Mouse (Mus musculus): ENCODE measurements around the gene Pard3b. TPM values are rescaled to one million over a fixed set of nuclear protein-coding genes. Genes with fewer than 3 reads are reported as not detected.

The Pard3b gene
- polyA plus RNA-seq, 1 experiment from 2014 or later: 19.9 TPM

DNA sequence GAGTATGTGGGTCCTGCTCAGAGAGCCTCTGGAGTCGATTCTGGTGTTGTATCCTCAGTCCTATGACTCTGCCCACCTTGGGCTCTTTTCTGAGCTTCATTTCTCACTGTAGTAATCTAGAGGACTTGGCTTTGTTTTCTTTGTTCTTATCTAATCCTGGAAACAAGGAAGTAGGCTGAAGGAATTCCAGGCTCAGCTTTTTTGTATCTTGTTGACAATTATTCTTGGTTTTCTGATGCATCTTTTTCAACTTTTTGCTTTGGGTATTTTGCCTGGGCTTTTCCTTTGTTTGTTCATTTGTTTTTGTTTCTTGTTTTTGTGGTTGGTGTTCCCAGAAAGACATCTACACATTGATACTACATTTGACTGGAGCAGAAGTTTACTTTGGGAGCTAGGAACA lies 236.3 kb downstream of the Pard3b start:
- no peak overlapping the region for H3K4me3 ChIP-seq
- H3K4me2 ChIP-seq: no peak overlapping the region
- WGBS: 59% methylated on average over 1 of the region's 1 CpGs

GRCm38 (mm10) chr1:61879706-61880470 lies 241.3 kb downstream of the Pard3b start:
- H3K4me1 ChIP-seq: 0 out of 2 replicates have a peak, but pooled peaks cover 2% of the 10 kb centered on the region
- no peaks in the 10 kb centered on the region for H3K27me3 ChIP-seq
- no peak for ATAC-seq (ENCODE audit: insufficient number of reproducible peaks, insufficient read depth, low FRiP score, low TSS enrichment, low read depth)
- H3K9ac ChIP-seq: no peak overlapping the region
- no peaks in the 10 kb centered on the region for H3K9me3 ChIP-seq
- no peak overlapping the region for H3K4me3 ChIP-seq
- H3K4me2 ChIP-seq: no peak overlapping the region
- 54% methylated on average over 6 of the region's 6 CpGs for WGBS
- H3K36me3 ChIP-seq: no peaks in the 10 kb centered on the region
- no peak overlapping the region for H3K27ac ChIP-seq

More for the DNA sequence above, 236.3 kb downstream of the Pard3b start:
- no peak for ATAC-seq (ENCODE audit: insufficient number of reproducible peaks, insufficient read depth, low FRiP score, low TSS enrichment, low read depth)
- no peaks in the 10 kb centered on the region for H3K27me3 ChIP-seq
- 0 out of 2 replicates have a peak, but pooled peaks cover under 1% of the 10 kb centered on the region for H3K4me1 ChIP-seq
- H3K36me3 ChIP-seq: no peaks in the 10 kb centered on the region
- H3K9me3 ChIP-seq: no peaks in the 10 kb centered on the region
- no peak overlapping the region for H3K9ac ChIP-seq
- H3K27ac ChIP-seq: no peak overlapping the region

DNA sequence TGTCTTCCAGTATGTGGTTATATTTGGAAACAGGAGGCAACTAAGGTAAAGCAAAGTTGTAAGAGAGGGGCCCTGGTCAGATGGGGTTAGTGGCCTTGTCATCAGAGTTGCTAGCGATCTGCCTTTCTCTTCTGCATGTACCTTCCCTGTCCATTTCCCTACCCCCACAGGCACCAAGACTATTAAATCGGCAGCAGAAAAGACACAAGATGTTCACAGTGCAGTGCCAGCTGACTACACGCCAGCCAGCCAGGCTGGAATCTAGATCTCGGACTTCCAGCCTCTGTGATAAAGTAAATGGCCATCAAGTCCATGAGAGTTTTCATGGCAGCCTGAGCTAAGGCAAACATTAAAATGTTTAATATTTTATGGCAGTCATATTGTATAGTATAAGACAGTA lies 257.4 kb downstream of the Pard3b start:
- ATAC-seq (ENCODE audit: insufficient number of reproducible peaks, insufficient read depth, low FRiP score, low TSS enrichment, low read depth): no peak
- H3K9ac ChIP-seq: no peak overlapping the region
- H3K4me3 ChIP-seq: no peak overlapping the region
- H3K9me3 ChIP-seq: no peaks in the 10 kb centered on the region
- no peaks in the 10 kb centered on the region for H3K36me3 ChIP-seq
- H3K4me1 ChIP-seq: no peaks in the 10 kb centered on the region
- H3K27me3 ChIP-seq: no peaks in the 10 kb centered on the region
- no peak overlapping the region for H3K4me2 ChIP-seq
- WGBS: 89% methylated on average over 4 of the region's 4 CpGs
- H3K27ac ChIP-seq: no peak overlapping the region

DNA sequence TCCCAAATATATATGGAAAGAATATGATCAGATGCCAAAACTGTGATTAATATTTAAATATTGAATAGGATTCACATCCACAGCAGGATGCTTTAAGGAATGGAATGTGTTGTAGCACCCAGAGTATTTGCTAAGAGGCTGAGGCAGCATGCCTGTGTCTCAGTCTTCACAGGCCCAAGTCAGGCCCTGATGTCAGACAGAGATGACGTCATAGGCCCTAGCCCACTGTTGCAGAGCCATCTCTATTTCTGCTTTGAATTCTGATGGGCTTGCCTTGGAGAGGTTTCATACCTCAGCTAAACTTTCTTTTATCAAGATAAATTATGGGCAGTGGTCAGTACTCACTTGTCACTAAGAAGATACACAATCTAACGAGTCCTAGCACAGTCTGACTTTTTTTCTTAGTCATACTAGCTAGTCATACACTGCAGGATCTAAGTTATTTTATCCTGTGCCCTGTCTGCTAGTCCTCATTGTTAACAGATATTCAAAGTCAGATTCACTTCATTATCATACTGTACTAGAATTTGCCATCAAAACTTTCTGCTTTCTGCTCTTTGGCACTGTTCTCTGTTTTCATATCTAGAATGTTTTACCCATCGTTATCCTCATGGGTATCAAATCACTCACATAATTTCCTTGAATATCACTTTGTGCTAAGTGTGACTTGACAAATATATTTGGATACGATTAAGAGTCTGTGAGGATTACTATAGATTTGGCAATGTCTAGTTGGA lies 264.8 kb downstream of the Pard3b start:
- H3K4me3 ChIP-seq: no peak overlapping the region
- H3K27ac ChIP-seq: no peak overlapping the region
- WGBS: 69% methylated on average over 4 of the region's 4 CpGs
- H3K27me3 ChIP-seq: no peaks in the 10 kb centered on the region
- H3K9me3 ChIP-seq: no peaks in the 10 kb centered on the region
- H3K36me3 ChIP-seq: no peaks in the 10 kb centered on the region
- ATAC-seq (ENCODE audit: insufficient number of reproducible peaks, insufficient read depth, low FRiP score, low TSS enrichment, low read depth): no peak
- no peaks in the 10 kb centered on the region for H3K4me1 ChIP-seq
- no peak overlapping the region for H3K4me2 ChIP-seq
- H3K9ac ChIP-seq: no peak overlapping the region

DNA sequence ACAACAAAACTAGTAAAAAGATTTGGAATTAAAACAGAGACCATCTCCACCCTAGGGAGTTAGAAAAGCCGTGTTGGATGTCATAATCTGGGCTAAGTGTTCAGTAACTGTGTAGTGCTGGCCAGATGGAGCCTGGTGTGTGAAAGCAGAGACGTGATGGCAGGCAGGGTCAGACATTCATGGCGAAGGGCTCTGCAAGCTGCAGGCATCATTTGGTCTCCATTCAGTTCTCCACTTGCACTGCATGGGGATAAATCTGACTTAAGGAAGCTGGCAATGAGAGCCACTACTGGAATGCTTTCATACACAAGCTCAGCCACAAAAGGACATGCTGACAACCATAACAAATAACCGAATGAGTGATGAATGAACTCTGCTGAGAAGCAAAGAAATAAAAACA lies 265.4 kb downstream of the Pard3b start:
- H3K9ac ChIP-seq: no peak overlapping the region
- H3K36me3 ChIP-seq: no peaks in the 10 kb centered on the region
- 51% methylated on average over 4 of the region's 4 CpGs for WGBS
- H3K27ac ChIP-seq: no peak overlapping the region
- no peaks in the 10 kb centered on the region for H3K27me3 ChIP-seq
- no peak overlapping the region for H3K4me2 ChIP-seq
- H3K9me3 ChIP-seq: no peaks in the 10 kb centered on the region
- no peak for ATAC-seq (ENCODE audit: insufficient number of reproducible peaks, insufficient read depth, low FRiP score, low TSS enrichment, low read depth)
- H3K4me1 ChIP-seq: no peaks in the 10 kb centered on the region
- H3K4me3 ChIP-seq: no peak overlapping the region

- H3K4me2 ChIP-seq: no peak overlapping the region
- 49% methylated on average over 2 of the region's 2 CpGs for WGBS
- H3K9me3 ChIP-seq: no peaks in the 10 kb centered on the region
Observed at GRCm38 (mm10) chr1:61912931-61913330, 274.3 kb downstream of the Pard3b start.

GRCm38 (mm10) chr1:61924958-61925357 lies 286.3 kb downstream of the Pard3b start:
- Histone ChIP-seq H3K4me2 (no peak overlapping the region), H3K27me3 (no peaks in the 10 kb centered on the region), H3K4me1 (peaks cover 15% of the 10 kb centered on the region), H3K4me3 (no peak overlapping the region), H3K9me3 (no peaks in the 10 kb centered on the region), H3K27ac (no peak overlapping the region), H3K9ac (no peak overlapping the region), H3K36me3 (no peaks in the 10 kb centered on the region)
- WGBS: 5% methylated on average over 2 of the region's 2 CpGs
- no peak for ATAC-seq (ENCODE audit: insufficient number of reproducible peaks, insufficient read depth, low FRiP score, low TSS enrichment, low read depth)

More at GRCm38 (mm10) chr1:61912931-61913330, 274.3 kb downstream of the Pard3b start:
- Histone ChIP-seq H3K27me3 (no peaks in the 10 kb centered on the region), H3K27ac (no peak overlapping the region), H3K36me3 (no peaks in the 10 kb centered on the region), H3K4me1 (peaks cover 4% of the 10 kb centered on the region; the same call in 1 of the 2 replicates), H3K4me3 (no peak overlapping the region), H3K9ac (no peak overlapping the region)
- ATAC-seq (ENCODE audit: insufficient number of reproducible peaks, insufficient read depth, low FRiP score, low TSS enrichment, low read depth): no peak

- H3K4me3 ChIP-seq: no peak overlapping the region
- H3K27ac ChIP-seq: no peak overlapping the region
- H3K27me3 ChIP-seq: no peaks in the 10 kb centered on the region
- H3K9me3 ChIP-seq: no peaks in the 10 kb centered on the region
- peaks cover 15% of the 10 kb centered on the region for H3K4me1 ChIP-seq
- no peaks in the 10 kb centered on the region for H3K36me3 ChIP-seq
- 76% methylated on average over 5 of the region's 5 CpGs for WGBS
- H3K9ac ChIP-seq: no peak overlapping the region
- no peak overlapping the region for H3K4me2 ChIP-seq
- no peak for ATAC-seq (ENCODE audit: insufficient number of reproducible peaks, insufficient read depth, low FRiP score, low TSS enrichment, low read depth)
Observed at GRCm38 (mm10) chr1:61925541-61925940, 286.9 kb downstream of the Pard3b start.

DNA sequence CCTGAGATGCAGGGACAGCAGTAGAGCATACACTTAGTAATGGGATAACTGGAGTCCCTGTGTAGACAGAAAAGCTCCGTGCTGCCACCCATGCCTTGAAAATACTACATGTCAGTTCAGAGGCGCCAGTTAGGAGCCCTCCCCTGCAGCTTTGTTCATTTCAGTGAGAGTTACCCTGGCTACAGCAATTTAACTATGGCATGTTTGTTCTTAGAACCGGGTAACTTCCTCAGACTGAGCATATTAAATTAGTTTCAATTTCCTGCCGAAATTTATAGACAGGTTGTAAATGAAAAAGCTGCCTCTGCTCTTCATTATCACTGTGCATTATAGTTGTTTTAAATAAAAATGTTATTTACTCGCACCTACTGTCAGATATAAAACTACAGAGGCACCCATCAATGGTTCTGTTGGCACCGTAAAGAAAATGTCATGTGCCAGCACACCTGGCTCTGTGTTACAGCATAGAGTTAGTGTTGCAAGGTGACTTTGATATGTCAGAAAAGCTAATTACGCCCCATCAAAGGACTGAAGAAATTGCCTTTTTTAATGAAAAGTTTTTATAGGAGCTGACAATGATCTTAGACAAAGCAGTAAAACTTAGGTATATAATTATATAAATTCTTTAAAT lies 289.6 kb downstream of the Pard3b start:
- Histone ChIP-seq H3K4me3 (no peak overlapping the region), H3K4me1 (peaks cover 15% of the 10 kb centered on the region), H3K27ac (no peak overlapping the region), H3K36me3 (no peaks in the 10 kb centered on the region), H3K9ac (no peak overlapping the region), H3K9me3 (no peaks in the 10 kb centered on the region), H3K4me2 (no peak overlapping the region), H3K27me3 (no peaks in the 10 kb centered on the region)
- ATAC-seq (ENCODE audit: insufficient number of reproducible peaks, insufficient read depth, low FRiP score, low TSS enrichment, low read depth): no peak
- 39% methylated on average over 7 of the region's 7 CpGs for WGBS

GRCm38 (mm10) chr1:61933574-61933973 lies 294.9 kb downstream of the Pard3b start:
- 73% methylated on average over 2 of the region's 2 CpGs for WGBS
- no peak for ATAC-seq (ENCODE audit: insufficient number of reproducible peaks, insufficient read depth, low FRiP score, low TSS enrichment, low read depth)
- Histone ChIP-seq H3K27me3 (no peaks in the 10 kb centered on the region), H3K4me2 (no peak overlapping the region), H3K27ac (no peak overlapping the region), H3K9ac (no peak overlapping the region), H3K4me3 (no peak overlapping the region), H3K36me3 (no peaks in the 10 kb centered on the region), H3K9me3 (no peaks in the 10 kb centered on the region), H3K4me1 (peaks cover 7% of the 10 kb centered on the region)

DNA sequence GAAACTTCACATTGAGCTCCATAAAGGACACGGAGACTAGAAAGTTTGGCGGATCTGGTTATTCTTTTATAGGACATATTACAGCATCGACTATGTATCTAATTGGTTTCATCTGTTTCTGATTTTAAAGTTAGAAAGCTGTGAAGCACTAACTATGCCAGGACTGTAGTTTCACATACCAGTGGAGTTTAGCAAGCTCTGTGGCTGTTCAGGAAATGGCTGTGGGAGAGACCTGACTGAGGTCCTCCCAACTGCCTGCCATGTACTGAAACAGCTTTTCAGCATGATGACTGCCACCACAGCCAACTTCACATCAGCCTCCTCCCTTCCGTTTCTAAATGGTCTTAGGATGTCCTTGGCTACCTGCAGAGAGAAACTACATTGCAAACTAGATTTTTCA lies 296.1 kb downstream of the Pard3b start:
- no peaks in the 10 kb centered on the region for H3K36me3 ChIP-seq
- no peaks in the 10 kb centered on the region for H3K27me3 ChIP-seq
- no peak overlapping the region for H3K27ac ChIP-seq
- H3K9ac ChIP-seq: no peak overlapping the region
- no peak for ATAC-seq (ENCODE audit: insufficient number of reproducible peaks, insufficient read depth, low FRiP score, low TSS enrichment, low read depth)
- H3K4me2 ChIP-seq: no peak overlapping the region
- no peak overlapping the region for H3K4me3 ChIP-seq
- H3K4me1 ChIP-seq: peaks cover 12% of the 10 kb centered on the region
- 44% methylated on average over 4 of the region's 4 CpGs for WGBS
- no peaks in the 10 kb centered on the region for H3K9me3 ChIP-seq
